Mouse (Mus musculus): Measurements from ENCODE around the gene Synpo2.

DNA sequence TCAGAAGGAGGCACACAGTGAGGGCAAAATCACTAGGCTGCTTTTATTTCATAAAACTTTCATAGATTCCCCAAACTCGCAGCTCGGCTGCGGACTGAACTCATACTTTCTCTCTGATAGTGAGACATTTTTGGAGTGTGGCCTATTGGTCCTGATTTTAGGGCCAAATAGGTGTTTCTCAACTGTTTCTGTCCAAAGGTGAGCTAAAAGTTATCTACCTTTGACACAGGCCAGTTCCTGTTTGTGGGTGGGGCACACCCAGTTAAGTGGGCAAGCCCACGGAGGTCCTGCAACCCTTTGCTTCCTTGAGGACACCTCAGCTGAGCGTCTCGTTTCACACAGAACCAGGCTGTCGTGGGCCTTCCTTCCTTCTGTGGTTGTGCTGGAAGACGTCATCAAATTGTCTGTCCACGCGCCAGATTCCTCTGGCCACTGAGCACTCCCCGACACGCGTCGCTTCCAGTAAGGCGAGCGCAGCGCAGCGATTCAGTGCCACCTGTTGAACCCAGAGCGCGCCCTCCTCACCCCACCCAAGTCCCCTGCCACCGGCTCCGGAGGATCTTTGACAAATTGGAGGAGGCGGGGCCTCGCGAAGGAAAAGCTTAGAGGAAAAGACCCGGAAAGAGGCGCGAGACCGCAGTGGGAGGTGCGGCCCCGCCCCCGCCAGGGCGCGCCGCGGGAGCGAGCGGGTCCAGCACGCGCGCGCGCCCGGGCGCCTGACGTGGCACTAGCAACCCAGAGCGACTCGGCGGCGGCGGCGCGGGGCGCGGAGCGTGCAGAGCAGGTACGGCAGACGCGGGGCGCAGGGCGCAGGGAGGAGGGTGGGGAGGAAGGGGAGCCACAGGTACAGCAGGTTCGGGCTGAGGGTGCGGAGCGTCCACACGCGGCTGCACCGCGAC is 31.1 kb upstream of the Synpo2 start, which contains the start of gene Sec24d:
- TF ChIP-seq CTCF (IDR thresholded peaks at IDR 0.05; ENCODE audit: low read depth, low read length) (no peak), GATA1 (IDR thresholded peaks at IDR 0.05; ENCODE audit: borderline replicate concordance, low read length) (no peak), TAL1 (conservative IDR thresholded peaks at IDR 0.05; ENCODE audit: low read depth, low read length) (no peak), GATA2 (IDR thresholded peaks at IDR 0.05; ENCODE audit: borderline replicate concordance, low read depth, low read length) (no peak), POLR2AphosphoS5 (IDR thresholded peaks at IDR 0.05; ENCODE audit: insufficient replicate concordance, low read depth, low read length) (no peak)

All from G1E (cell line).